Mouse (Mus musculus): Measurements from ENCODE around the gene Mall.

GRCm38 (mm10) chr2:127759157-127759880 lies 29.6 kb upstream of the Mall start:
- TF ChIP-seq CTCF (IDR thresholded peaks at IDR 0.05; ENCODE audit: borderline replicate concordance, insufficient read depth, low read depth, low read length) (peak; percentile 34; the same call in 1 of the 2 replicates), POLR2A (IDR thresholded peaks at IDR 0.05; ENCODE audit: borderline replicate concordance, insufficient read depth, low read length) (no peak)

Data from cerebellum, adult 2 months (tissue).